ENCODE assay signal across 8 mouse cellular contexts in the genomic region with DNA sequence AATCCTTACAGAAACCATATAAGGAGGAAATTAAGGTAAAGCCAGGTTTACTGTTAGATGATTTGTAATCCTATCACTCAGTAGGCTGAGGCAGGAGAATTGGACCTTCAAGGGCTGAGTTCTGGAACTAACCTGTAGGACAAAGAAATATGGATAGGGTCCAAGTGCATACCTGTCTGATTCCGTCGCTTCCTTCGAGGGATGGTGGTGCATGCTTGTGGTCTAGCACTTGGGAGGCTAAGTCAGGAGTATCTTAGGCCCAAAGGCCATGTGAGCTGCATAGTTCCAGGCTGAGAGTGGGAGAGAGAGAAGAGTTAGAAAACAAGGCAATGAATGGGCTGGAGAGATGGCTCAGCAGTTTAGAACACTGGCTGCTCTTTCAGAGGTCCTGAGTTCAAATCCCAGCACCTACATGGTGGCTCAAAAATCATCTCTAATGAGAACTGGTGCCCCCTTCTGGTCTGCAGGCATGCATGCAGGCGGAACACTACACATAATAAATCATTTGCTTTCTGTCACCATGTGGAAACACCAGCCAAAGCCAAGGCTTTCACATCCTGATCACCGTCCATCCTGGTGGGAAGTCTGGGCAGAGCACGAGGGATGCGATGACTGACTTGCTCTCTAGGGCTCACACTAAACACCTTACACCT. TPM values are rescaled to one million over a fixed set of nuclear protein-coding genes. Genes with fewer than 3 reads are reported as not detected.
A peak's percentile ranks its signal among the peaks of the same experiment; 100 is the strongest.
DNase-seq lines count a peak whose midpoint lies in the region; ATAC-seq lines count a peak whose summit lies in the region.

No protein-coding gene starts in this region.

- H3K4me3 ChIP-seq in liver, embryonic 16.5 days (ENCODE audit: low read depth, low read length), result peak overlapping the region; percentile 89

- peak; percentile 19 to 34 for DNase-seq in layer of hippocampus, postnatal 10 days (ENCODE audit: low spot score in 2 of 2)
- DNase-seq in layer of hippocampus, adult 18-20 months (ENCODE audit: low spot score in 2 of 2), result no peak
- DNase-seq in adipocyte (ENCODE audit: low spot score), result peak; percentile 56
- DNase-seq in heart, postnatal 4 days, result peak; percentile 19
- DNase-seq in splenic B cell, adult 2 months (ENCODE audit: low read depth, low spot score), result peak; percentile 49

- no peaks in the 10 kb centered on the region for H3K9me3 ChIP-seq in liver, embryonic 16.5 days (replicated peaks; ENCODE audit: control insufficient read depth, low read length)

- 89% methylated on average over 7 of the region's 7 CpGs for WGBS in liver, embryonic 16.5 days (ENCODE audit: insufficient replicate concordance)

- H3K27ac ChIP-seq in liver, embryonic 16.5 days (ENCODE audit: low read length), result no peak overlapping the region

- ATAC-seq in liver, embryonic 16.5 days (ENCODE audit: low read depth), result no peak
- no peak for ATAC-seq in granulocyte monocyte progenitor cell, adult 5-6 weeks (replicated peaks; ENCODE audit: poor library complexity, severe bottlenecking)
- no peak for ATAC-seq in frontal cortex, adult (ENCODE audit: low TSS enrichment)

- no peaks in the 10 kb centered on the region for H3K27me3 ChIP-seq in liver, embryonic 16.5 days (ENCODE audit: control insufficient read depth, insufficient read depth, low read depth, low read length)
- H3K27me3 ChIP-seq in splenic B cell, adult 2 months (ENCODE audit: control insufficient read depth, insufficient read depth, low read length, poor library complexity, severe bottlenecking), result no peaks in the 10 kb centered on the region

- H3K4me1 ChIP-seq in liver, embryonic 16.5 days (ENCODE audit: control insufficient read depth, low read depth, low read length), result peaks cover 18% of the 10 kb centered on the region

- no peak overlapping the region for H3K9ac ChIP-seq in liver, embryonic 16.5 days (ENCODE audit: low read depth, low read length)

- H3K36me3 ChIP-seq in liver, embryonic 16.5 days (ENCODE audit: control insufficient read depth, insufficient read depth), result no peaks in the 10 kb centered on the region
- no peaks in the 10 kb centered on the region for H3K36me3 ChIP-seq in splenic B cell, adult 2 months (ENCODE audit: control insufficient read depth, insufficient read depth, low read length, poor library complexity, severe bottlenecking)

- H3K4me2 ChIP-seq in liver, embryonic 16.5 days (ENCODE audit: low read depth, low read length), result peak overlapping the region; percentile 96

RNA-seq across cellular contexts. Expression of a gene that starts 1.3 kb away (rescaled TPM):
- 100 to 1,000 TPM in 1 of 2 experiments, 10 to 100 TPM in 1; 97.7 to 101 TPM for total RNA-seq in layer of hippocampus, postnatal 10 days (2021)
- 100 to 1,000 TPM; 154 to 161 TPM for total RNA-seq in layer of hippocampus, adult 18-20 months (2021)
- 100 to 1,000 TPM; 107 to 110 TPM for total RNA-seq in heart, postnatal 4 days (2021)
- polyA plus RNA-seq in liver, embryonic 16.5 days (2015; fragmentation: Nextera tagmentation; extraction: Ambion mirVana), result 44.4 and 49.6 TPM in 2 replicates
- 96.6 and 112 TPM in 2 replicates for total RNA-seq in granulocyte monocyte progenitor cell, adult 5-6 weeks (2014; fragmentation: Nextera tagmentation)
- total RNA-seq in granulocyte monocyte progenitor cell, adult 5-6 weeks (2017), result 48.8 and 52.0 TPM in 2 replicates

RNA-seq across cellular contexts. Expression of a gene that starts 29.9 kb away (rescaled TPM):
- total RNA-seq in layer of hippocampus, postnatal 10 days (2021), result 100 to 1,000 TPM; 109 to 120 TPM
- total RNA-seq in layer of hippocampus, adult 18-20 months (2021), result 100 to 1,000 TPM; 168 to 191 TPM
- 1 to 10 TPM in 1 of 2 experiments, under 1 TPM in 1; 0.69 to 1.5 TPM for total RNA-seq in heart, postnatal 4 days (2021)
- polyA plus RNA-seq in liver, embryonic 16.5 days (2015; fragmentation: Nextera tagmentation; extraction: Ambion mirVana), result 0.05 and 0.11 TPM in 2 replicates
- not detected in 2 replicates for total RNA-seq in granulocyte monocyte progenitor cell, adult 5-6 weeks (2014; fragmentation: Nextera tagmentation)
- total RNA-seq in granulocyte monocyte progenitor cell, adult 5-6 weeks (2017), result not detected in 2 replicates

RNA-seq across cellular contexts. Expression of a gene that starts 35.4 kb away (rescaled TPM):
- 100 to 1,000 TPM; 609 to 620 TPM for total RNA-seq in layer of hippocampus, postnatal 10 days (2021)
- total RNA-seq in layer of hippocampus, adult 18-20 months (2021), result 100 to 1,000 TPM; 631 to 670 TPM
- total RNA-seq in heart, postnatal 4 days (2021), result 100 to 1,000 TPM; 237 to 239 TPM
- 103 and 110 TPM in 2 replicates for polyA plus RNA-seq in liver, embryonic 16.5 days (2015; fragmentation: Nextera tagmentation; extraction: Ambion mirVana)
- 82.4 and 102 TPM in 2 replicates for total RNA-seq in granulocyte monocyte progenitor cell, adult 5-6 weeks (2014; fragmentation: Nextera tagmentation)
- total RNA-seq in granulocyte monocyte progenitor cell, adult 5-6 weeks (2017), result 49.5 and 79.7 TPM in 2 replicates

RNA-seq across cellular contexts. Expression of a gene that starts 42.4 kb away (rescaled TPM):
- total RNA-seq in layer of hippocampus, postnatal 10 days (2021), result 10 to 100 TPM; 44.4 to 45.2 TPM
- total RNA-seq in layer of hippocampus, adult 18-20 months (2021), result 10 to 100 TPM; 43.1 to 44.9 TPM
- total RNA-seq in heart, postnatal 4 days (2021), result 10 to 100 TPM; 28.5 to 30.7 TPM
- polyA plus RNA-seq in liver, embryonic 16.5 days (2015; fragmentation: Nextera tagmentation; extraction: Ambion mirVana), result 3.5 and 3.6 TPM in 2 replicates
- 75.9 and 87.6 TPM in 2 replicates for total RNA-seq in granulocyte monocyte progenitor cell, adult 5-6 weeks (2014; fragmentation: Nextera tagmentation)
- 24.3 and 31.9 TPM in 2 replicates for total RNA-seq in granulocyte monocyte progenitor cell, adult 5-6 weeks (2017)

RNA-seq across cellular contexts. Expression of a gene that starts 46.7 kb away (rescaled TPM):
- 1,000 to 10,000 TPM; 1,413 to 1,419 TPM for total RNA-seq in layer of hippocampus, postnatal 10 days (2021)
- total RNA-seq in layer of hippocampus, adult 18-20 months (2021), result 1,000 to 10,000 TPM; 1,033 to 1,052 TPM
- total RNA-seq in heart, postnatal 4 days (2021), result 100 to 1,000 TPM; 549 to 587 TPM
- polyA plus RNA-seq in liver, embryonic 16.5 days (2015; fragmentation: Nextera tagmentation; extraction: Ambion mirVana), result 42.3 and 49.6 TPM in 2 replicates
- total RNA-seq in granulocyte monocyte progenitor cell, adult 5-6 weeks (2014; fragmentation: Nextera tagmentation), result 16.1 and 21.9 TPM in 2 replicates
- 18.5 and 33.0 TPM in 2 replicates for total RNA-seq in granulocyte monocyte progenitor cell, adult 5-6 weeks (2017)

Comparison
In these comparisons a context has a peak if more than half of its experiments do, and no peak if none do; other contexts are left out.
1. DNase-seq: peak in layer of hippocampus, postnatal 10 days (2 of 2), adipocyte (single experiment), heart, postnatal 4 days (single experiment) and splenic B cell, adult 2 months (single experiment); none in layer of hippocampus, adult 18-20 months (0 of 2).
2. RNA of a gene that starts 29.9 kb away (total RNA-seq): 168 to 191 TPM in layer of hippocampus, adult 18-20 months and 109 to 120 TPM in layer of hippocampus, postnatal 10 days; 0.69 to 1.5 TPM in heart, postnatal 4 days and not detected in granulocyte monocyte progenitor cell, adult 5-6 weeks; every median in the first group is over 10 times any median in the second.